Mouse (Mus musculus) megakaryocyte progenitor cell, adult 5-6 weeks (primary cell): ENCODE measurements around the gene Blvrb. TPM values are rescaled to one million over a fixed set of nuclear protein-coding genes. Genes with fewer than 3 reads are reported as not detected.

Source experiments
- ATAC-seq: replicated peaks from 2 replicates; pipeline ENCODE4 v1.8.0; 2016; ENCODE audit warnings: mild to moderate bottlenecking, moderate TSS enrichment, inconsistent platforms; ENCODE audit not compliant: poor library complexity
- total RNA-seq, 2 experiments: library from RNA; stranded (forward) in 1 of 2; stranded (reverse) in 1 of 2; fragments of 157-497, 149-512 nt in 1 of 2; fragments of 200-1000 nt in 1 of 2; gene quantifications; 2 replicates each; pipeline versions ENCODE4 v1.2.3 to v1.2.4; 2015 to 2017

Gene Blvrb
- total RNA-seq, 2 experiments from 2014 or later, result 21.2 to 53.4 TPM

DNA sequence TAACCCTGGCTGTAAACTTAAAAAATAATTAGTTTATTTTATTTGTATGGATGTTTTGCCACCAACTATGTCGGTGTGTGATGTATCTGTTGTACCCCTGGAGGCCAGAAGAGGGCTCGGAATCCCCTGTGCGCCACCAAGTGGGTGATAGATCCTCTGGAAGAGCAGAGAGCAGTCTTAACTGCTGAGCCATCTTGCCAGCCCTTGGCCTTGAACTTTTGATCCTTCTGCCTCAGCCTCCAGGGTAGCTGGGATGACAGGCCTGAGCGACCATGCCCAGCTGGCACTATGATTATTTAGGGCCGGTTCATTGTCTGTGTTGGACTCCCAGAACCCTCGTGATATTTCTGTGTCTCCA, 60.8 kb downstream of the Blvrb start:
- peak; percentile 73 for ATAC-seq

DNA sequence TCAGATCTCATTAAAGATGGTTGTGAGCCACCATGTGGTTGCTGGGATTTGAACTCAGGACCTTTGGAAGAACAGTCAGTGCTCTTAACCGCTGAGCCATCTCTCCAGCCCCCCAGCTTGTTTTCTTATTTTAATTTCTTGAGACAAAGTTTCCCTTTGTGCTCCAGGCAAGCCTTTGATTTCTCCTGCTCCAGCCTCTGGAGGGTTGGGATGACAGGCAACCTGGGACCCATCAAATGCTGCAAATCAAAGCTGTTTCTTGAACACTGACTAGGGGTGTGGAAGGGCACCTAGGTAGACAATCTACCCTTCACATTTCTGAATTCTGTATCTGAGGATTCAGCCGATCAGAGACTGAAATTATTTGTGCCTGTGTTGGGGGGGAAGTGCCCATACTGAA, 63.0 kb downstream of the Blvrb start:
- ATAC-seq, result no peak

DNA sequence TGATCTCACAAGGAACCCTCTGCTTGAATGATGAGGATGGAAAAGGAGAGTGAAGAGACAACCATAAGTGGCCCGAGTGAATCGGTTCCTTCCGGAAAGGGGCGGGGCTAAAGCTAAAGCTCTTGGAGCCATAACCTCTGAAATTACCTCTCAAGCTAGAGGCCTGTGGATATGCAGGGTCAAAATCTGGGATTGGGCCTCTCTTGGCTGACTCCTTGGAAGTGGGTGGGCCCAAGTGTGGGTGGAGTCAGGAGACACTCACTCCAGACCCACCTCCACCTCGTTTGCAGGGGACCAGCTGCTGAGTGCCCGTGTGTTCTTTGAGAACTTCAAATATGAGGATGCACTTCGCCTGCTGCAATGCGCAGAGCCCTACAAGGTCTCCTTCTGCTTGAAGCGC, 67.2 kb downstream of the Blvrb start:
- ATAC-seq, result no peak

Other genes with a start within 250 kb of the Blvrb start
- 1.7 and 1.9 TPM in 2 replicates for gene Itpkc, start 219.3 kb upstream of the Blvrb start, total RNA-seq (2015)
- gene Itpkc, start 219.3 kb upstream of the Blvrb start, total RNA-seq (2017), result 2.5 and 2.7 TPM in 2 replicates
- 8.4 and 11.8 TPM in 2 replicates for gene Coq8b, start 215.0 kb upstream of the Blvrb start, total RNA-seq (2015)
- 10.9 and 14.8 TPM in 2 replicates for gene Coq8b, start 215.0 kb upstream of the Blvrb start, total RNA-seq (2017)
- 0.37 and 1.3 TPM in 2 replicates for gene Numbl, start 189.5 kb upstream of the Blvrb start, total RNA-seq (2015)
- 0.57 and 0.83 TPM in 2 replicates for gene Numbl, start 189.5 kb upstream of the Blvrb start, total RNA-seq (2017)
- 0.05 TPM in 1 of 2 replicates, not detected in the other for gene Ltbp4, start 110.3 kb upstream of the Blvrb start, total RNA-seq (2015)
- gene Ltbp4, start 110.3 kb upstream of the Blvrb start, total RNA-seq (2017), result not detected in 2 replicates
- 18.8 and 23.9 TPM in 2 replicates for gene Shkbp1, start 92.0 kb upstream of the Blvrb start, total RNA-seq (2015)
- gene Shkbp1, start 92.0 kb upstream of the Blvrb start, total RNA-seq (2017), result 10.7 and 11.0 TPM in 2 replicates
- gene Gm20479, start 90.6 kb upstream of the Blvrb start, total RNA-seq (2015), result not detected in 2 replicates
- gene Gm20479, start 90.6 kb upstream of the Blvrb start, total RNA-seq (2017), result not detected in 2 replicates
- gene Sptbn4, start 292 bp upstream of the Blvrb start, total RNA-seq (2015), result 0.02 and 0.07 TPM in 2 replicates
- not detected in 2 replicates for gene Sptbn4, start 292 bp upstream of the Blvrb start, total RNA-seq (2017)
- 2.5 and 2.9 TPM in 2 replicates for gene Sertad3, start 25.8 kb downstream of the Blvrb start, total RNA-seq (2015)
- gene Sertad3, start 25.8 kb downstream of the Blvrb start, total RNA-seq (2017), result 6.1 and 7.6 TPM in 2 replicates
- 9.2 and 12.5 TPM in 2 replicates for gene Sertad1, start 38.9 kb downstream of the Blvrb start, total RNA-seq (2015)
- 5.9 and 6.8 TPM in 2 replicates for gene Sertad1, start 38.9 kb downstream of the Blvrb start, total RNA-seq (2017)
- 0.52 and 0.68 TPM in 2 replicates for gene Prx, start 51.3 kb downstream of the Blvrb start, total RNA-seq (2015)
- 0.75 and 0.81 TPM in 2 replicates for gene Prx, start 51.3 kb downstream of the Blvrb start, total RNA-seq (2017)
- 0.10 and 0.25 TPM in 2 replicates for gene Hipk4, start 75.3 kb downstream of the Blvrb start, total RNA-seq (2015)
- 0.07 and 0.29 TPM in 2 replicates for gene Hipk4, start 75.3 kb downstream of the Blvrb start, total RNA-seq (2017)
- 9.3 and 9.4 TPM in 2 replicates for gene Pld3, start 105.2 kb downstream of the Blvrb start, total RNA-seq (2015)
- gene Pld3, start 105.2 kb downstream of the Blvrb start, total RNA-seq (2017), result 5.3 and 7.5 TPM in 2 replicates
- 13.4 and 14.1 TPM in 2 replicates for gene 2310022A10Rik, start 105.3 kb downstream of the Blvrb start, total RNA-seq (2015)
- 12.4 and 15.6 TPM in 2 replicates for gene 2310022A10Rik, start 105.3 kb downstream of the Blvrb start, total RNA-seq (2017)
- 33.8 and 40.3 TPM in 2 replicates for gene Akt2, start 143.6 kb downstream of the Blvrb start, total RNA-seq (2015)
- gene Akt2, start 143.6 kb downstream of the Blvrb start, total RNA-seq (2017), result 46.9 and 50.2 TPM in 2 replicates
- gene Ttc9b, start 205.9 kb downstream of the Blvrb start, total RNA-seq (2015), result not detected in 2 replicates
- not detected in 2 replicates for gene Ttc9b, start 205.9 kb downstream of the Blvrb start, total RNA-seq (2017)
- gene Map3k10, start 226.6 kb downstream of the Blvrb start, total RNA-seq (2015), result 1.7 and 4.3 TPM in 2 replicates
- gene Map3k10, start 226.6 kb downstream of the Blvrb start, total RNA-seq (2017), result 3.4 and 5.2 TPM in 2 replicates
- gene Zfp607b, start 241.4 kb downstream of the Blvrb start, total RNA-seq (2015), result 0.71 and 3.1 TPM in 2 replicates
- 0.42 and 4.0 TPM in 2 replicates for gene Zfp607b, start 241.4 kb downstream of the Blvrb start, total RNA-seq (2017)